Mouse (Mus musculus) T-helper 2 cell (primary cell): ENCODE results near the gene Tbc1d20.
"Not testable (repeated sequence)": the region's sequence is repeated elsewhere in the genome, so short reads cannot be mapped to it uniquely, and the experiment has no call there.

Experiments
- in situ Hi-C: fragments of 300-600 bp; cut with MboI, MseI; formaldehyde crosslinking; loops from one replicate; pipeline ENCODE4 v1.15.1; 2025; ENCODE audit warnings: high pct_unique_total_duplicates

Tbc1d20 gene

DNA sequence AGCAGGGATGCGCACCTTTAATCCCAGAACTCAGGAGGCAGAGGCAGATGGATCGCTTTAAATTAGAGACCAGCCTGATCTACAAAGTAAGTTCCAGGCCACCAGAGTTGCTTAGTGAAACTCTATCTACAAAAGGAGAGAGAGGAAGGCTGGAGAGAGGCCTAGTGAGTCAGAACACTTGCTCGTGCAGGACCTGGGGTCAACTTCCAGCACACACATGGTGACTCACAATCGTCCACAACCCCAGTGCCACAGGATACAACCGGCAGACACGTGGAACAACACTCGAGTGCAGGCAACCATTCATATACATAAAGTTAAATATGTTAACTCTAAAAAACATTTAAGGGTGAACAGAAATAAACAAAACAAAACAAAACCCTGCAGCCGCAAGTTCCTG, 33.0 kb downstream of the Tbc1d20 start:
- in situ Hi-C loops, result no loop called here

DNA sequence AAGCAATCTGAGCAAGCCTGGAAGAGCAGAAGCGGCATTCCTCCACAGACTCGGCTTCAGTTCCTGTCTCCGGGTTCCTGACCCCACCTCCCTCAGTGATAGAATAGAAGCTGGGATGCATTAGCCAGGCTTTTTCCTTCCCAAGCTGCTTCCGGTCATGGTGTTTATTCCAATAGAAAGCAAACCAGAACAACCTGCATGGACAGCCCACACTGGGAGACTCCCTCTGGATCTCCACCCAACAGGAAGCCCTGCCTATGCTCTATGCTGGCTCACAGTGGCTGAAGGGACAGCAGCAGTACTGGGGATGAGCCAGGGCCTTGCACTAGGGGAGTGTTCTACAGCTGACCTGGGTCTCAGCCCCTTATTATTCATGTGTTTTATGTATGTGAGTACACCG, 34.4 kb downstream of the Tbc1d20 start:
- in situ Hi-C loops, result no loop called here

DNA sequence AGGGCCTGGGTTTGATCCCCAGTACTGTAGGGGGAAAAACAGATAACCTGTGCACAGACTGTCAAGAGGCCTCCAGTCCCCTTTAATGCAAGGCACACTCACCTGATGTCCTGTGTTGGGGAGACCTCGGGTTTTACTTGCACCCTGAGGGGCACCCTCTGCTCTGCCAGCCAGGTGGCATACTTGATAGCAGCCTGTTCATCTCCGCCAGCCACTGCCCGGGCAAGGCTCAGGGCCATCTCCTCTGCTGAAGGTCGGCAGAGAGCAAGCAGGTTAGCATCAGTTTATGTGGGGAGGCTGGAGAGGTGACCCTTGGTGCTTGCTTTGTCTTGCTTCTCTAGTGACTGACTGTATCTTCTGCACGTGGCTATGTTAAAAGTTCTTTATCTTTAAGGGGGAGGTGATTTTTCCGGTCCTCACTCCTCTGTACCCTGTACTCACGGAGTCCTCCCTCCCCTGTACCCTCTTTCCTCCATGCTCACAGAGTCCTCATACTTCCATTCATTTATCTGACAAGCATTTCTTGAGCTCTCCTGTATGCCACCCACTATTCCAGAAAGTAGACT, 37.3 kb downstream of the Tbc1d20 start:
- in situ Hi-C loops, result no loop called here

DNA sequence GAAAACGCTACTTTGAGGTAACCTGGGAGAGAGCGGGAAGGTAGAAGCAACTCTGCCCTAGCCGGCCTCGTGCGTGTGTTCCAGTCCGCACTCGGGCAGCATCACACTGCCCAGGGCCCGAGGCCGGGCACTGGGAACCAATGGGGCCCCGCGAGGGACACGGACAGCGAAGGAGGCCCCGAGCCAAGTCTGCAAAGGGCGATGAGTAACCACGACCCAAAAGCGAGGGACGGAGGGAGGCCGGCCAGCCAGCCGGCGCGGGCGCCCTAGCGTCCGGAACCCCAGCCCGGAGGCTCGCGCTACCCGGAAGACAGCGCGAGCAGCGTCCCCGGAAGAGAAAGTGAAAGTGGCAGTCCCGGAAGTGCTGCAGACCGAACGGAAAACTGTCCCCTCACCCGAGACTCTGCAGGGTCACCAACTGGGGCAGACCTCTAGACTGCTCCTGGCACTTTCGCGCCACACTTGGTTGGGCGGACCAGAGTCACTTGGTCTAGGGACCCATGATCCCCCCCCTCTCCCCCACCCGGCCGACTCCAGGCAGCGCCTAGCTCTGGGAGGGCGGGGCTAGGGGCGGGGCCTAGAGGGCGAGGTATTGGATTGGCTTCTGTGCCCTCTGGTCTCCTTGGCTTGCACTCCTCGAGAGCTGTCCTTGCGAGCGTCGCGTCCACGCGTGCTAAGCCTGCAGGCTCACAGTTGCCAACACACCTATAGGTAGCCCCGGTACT, 38.6 kb downstream of the Tbc1d20 start, which contains the start of gene Rbck1:
Rbck1 (minus strand) TSS at position 553 of the 725 bp plus-strand sequence.
- in situ Hi-C loops, result no loop called here

DNA sequence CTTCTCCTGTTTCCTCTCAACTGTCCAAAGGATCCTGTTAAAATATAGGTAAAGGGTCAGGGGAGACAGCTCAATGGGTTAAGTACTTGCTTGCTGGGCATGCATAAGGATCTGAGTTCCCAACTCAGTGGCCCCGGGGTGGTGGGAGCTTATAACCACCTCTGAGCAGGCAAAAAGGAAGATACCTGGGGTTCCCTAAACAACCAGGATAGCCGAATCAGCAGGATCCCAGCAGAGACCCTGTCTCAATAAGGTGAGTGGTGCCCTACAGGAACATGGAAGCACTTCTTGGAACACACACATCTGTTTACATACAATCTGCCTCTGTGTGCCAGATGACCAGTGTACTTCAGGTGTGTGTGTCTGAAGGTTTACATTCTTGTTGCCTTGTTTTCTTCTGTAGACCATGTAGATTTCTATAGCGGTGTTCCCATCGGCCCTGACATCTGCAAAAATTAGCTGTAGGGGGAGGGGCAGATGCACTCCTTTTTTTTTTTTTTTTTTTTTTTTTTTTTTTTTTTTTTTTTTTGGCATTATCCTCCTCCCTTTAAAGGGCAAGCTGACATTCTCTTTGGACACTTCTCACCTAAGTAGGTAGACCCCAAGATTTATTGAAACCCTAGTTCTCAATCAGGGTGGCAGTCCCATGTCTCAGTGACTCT, 39.8 kb downstream of the Tbc1d20 start:
- in situ Hi-C loops, result no loop called here

DNA sequence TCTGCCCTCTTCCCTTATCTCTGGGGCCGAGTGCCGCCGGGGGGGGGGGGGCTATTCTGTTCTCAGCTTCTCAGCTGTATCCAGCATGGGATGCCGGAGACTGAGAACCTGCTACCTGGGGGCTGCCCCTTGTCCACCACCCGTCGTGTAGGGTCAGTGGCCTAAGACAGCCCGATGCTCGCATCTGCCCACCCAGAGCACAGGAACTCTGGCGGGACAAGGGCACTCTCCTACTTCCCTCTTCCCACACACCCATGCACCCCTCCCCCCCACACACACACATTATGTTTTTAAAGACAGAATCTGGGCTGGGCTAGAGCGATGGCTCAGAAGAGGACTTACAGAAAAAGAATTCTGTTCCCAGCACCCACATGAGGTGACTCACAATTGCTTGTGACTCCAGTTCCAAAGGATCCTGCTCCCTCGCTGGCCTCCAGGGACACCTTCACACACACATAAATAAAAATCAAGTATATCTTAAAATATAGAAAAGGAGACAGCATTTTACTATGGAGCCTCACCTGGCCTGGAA, 41.7 kb downstream of the Tbc1d20 start:
- in situ Hi-C loops, result no loop called here

DNA sequence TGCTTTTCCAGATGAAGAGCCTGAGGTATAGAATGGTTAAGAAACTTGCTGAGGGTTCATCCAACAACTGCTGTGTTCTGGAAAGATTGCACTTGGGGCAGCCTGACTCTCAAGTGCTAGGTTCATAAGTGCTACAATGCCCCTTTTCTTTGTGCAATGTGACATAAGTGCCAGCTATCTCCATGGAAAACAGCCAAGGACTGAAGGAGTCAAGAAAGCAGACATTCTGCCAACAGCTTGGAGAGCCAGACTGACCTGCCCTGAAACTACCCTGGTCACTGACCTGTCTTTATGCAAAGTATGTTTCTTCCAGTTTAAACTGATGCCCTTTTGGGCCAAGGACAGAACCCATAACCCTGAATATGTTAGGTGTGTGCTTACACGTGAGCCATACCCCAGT, 43.2 kb downstream of the Tbc1d20 start:
- in situ Hi-C loops, result no loop called here

DNA sequence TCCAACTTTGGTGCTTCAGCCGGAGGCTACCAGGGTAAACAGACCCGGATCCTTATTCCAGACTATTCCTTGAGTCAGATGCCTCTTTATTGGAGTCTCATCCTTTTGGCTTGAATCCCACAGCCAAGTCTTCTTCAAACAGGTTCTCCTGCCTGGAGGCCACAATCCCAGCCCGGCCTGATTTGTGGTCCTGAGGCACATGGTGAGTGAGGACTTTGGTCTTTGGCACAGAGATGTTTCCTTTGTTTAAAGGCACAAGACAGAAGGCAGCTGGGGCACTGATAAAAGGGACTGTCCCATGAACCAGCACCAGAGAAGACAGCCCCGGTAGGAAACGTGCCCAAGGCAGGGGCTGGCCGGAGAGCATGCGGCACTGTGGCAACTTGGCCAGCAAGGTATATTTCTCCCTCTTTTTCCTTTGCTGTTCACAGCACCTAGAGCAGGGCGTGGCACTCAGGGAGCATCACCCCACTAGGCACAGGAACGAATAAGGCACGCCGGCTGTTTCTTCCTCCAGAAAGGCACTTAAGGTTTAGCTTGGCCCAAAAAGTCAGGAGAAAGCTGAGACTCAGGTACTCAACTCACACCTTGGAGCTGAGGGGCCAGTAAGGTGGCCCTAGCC, 44.1 kb downstream of the Tbc1d20 start:
- in situ Hi-C loops, result no loop called here

DNA sequence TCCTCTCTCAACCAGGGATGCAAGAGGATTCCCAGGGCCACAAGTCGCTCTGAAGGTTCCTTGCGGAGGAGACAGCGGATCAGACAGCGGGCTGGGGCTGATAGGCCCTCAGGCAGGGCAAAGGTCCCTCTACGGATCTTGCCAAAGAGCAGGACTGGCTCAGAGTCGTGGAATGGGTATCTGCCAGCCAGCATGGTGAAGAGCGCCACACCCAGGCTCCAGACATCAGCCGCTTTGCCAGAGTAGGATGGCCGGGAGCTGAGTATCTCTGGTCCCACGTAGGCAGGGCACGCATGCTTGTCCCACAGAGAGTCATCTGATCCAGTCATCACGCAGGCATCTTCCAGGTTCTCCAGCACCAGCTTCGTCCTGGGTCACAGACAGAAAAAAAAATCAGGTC, 44.7 kb downstream of the Tbc1d20 start:
- in situ Hi-C loops, result no loop called here

DNA sequence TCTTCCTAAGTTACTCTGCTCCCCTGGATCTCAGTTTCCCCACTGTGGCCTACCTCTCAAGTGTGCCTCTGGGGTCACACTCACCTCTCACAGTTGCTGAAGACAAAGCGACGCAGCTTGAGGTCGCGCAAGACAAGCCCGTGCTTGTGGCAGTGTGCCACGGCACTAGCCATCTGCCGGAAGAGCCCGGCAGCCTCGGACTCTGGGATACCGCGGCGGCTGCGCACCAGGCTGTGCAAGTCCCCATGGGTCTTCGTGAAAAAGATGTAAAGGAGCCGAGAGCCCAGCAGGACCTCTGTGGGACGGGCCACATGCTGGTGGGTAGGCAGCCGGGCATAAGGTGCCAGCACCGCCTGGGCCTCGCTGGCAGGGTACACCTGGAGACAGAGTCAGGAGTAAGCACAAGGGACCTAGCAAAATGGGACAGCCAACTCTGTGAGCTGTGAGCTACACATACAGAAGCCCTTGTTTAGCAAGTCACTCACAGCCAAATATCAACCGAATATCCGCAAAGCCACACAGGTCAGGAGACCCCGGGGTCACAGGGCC, 46.1 kb downstream of the Tbc1d20 start:
- in situ Hi-C loops, result no loop called here

DNA sequence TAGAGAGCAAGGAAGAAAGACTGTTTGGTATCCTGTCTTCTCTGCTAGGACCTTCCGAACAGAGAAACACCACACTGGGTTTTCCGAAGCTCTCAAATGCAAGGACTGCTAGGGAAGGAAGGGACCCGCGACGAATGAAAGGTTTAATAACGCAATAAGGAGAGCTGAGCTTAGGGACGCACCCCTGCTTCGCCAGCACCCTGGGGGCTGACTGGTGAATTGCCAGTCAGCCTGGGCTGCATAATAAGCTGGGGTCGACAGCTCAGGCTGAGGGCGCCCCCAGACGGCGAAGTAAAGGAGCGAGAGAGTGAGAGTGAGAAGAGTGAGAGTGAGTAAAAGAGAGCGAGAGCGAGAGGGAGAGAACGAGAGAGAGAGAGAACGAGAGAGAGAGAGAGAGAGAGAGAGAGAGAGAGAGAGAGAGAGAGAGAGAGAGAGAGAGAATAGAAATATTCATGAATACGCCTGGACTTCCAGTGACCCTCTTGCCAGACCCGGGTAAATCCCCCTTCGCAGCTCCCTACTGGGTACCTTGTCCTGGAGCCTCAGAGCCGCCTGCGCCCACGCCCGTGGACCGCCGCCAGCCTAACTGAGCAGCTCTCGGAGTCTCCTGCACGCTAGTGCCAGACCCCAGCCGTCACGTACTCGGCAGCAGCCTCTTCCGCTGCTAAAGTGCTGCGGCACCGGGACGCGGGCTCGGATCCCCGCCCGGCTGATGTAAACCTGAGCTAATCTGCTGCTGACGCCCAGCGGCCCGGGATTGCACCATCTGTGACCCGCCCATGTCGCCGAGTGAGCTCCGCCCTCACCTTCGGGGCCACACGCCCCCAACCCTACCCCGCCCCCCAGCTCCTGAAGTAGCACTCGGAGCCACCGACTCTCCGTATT, 49.9 kb downstream of the Tbc1d20 start, which contains the start of gene Trib3:
Trib3 (minus strand) TSS at position 704 of the 885 bp plus-strand sequence.
- in situ Hi-C loops, result no loop called here

DNA sequence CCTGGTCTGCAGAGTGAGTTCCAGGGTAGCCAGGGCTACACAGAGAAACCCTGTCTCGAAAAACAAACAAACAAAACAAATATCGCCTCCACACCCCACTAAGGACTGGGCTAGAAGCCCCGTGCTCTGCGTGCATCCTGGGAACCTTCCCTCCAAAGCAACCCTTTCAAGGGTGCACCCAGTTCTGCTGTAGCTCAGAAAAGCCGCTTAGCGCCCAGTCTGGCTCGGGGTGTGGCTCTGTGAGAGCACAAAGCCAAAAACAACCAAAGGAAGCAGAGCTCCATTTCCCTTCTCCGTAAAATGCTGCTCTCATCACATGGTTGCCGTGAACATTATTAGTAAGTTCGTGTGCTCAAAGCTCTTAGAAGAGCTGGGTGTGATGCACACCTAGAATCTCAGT, 50.7 kb downstream of the Tbc1d20 start:
- in situ Hi-C loops, result no loop called here

DNA sequence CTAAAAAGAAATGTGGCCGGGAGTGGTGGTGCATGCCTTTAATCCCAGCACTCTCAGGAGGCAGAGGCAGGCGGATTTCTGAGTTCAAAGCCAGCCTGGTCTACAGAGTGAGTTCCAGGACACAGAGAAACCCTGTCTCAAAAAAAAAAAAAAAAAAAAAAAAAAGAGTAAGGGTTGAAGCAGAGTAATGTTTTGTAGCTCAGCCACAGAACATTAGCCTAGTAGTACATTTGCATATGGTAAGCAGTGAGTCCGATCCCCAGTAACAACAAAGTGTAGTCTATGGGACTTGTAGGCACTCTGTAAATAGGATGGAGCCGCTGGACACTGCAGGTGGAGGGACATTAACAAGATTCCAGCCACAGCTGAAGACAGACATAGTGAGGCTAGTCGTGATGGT, 51.3 kb downstream of the Tbc1d20 start:
- in situ Hi-C loops, result no loop called here

DNA sequence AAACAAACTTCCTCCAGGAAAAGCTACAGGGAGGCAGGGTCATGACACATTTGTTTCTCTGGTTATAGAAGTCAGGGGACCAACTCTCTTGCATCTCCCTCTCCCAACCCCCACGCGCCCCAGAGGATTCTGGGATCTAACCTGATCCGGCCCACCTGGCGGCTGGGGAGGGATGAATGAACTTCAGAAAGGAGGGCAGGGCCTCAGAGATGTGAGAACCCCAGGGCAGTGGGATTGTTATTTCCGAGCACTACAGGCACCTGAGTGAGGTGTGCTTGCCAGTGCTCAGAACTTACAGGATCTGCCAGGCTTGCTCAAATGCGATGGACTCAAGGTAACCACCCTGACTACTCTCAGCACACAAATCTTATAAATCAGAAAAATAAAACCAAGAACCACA, 51.8 kb downstream of the Tbc1d20 start:
- in situ Hi-C loops, result no loop called here

DNA sequence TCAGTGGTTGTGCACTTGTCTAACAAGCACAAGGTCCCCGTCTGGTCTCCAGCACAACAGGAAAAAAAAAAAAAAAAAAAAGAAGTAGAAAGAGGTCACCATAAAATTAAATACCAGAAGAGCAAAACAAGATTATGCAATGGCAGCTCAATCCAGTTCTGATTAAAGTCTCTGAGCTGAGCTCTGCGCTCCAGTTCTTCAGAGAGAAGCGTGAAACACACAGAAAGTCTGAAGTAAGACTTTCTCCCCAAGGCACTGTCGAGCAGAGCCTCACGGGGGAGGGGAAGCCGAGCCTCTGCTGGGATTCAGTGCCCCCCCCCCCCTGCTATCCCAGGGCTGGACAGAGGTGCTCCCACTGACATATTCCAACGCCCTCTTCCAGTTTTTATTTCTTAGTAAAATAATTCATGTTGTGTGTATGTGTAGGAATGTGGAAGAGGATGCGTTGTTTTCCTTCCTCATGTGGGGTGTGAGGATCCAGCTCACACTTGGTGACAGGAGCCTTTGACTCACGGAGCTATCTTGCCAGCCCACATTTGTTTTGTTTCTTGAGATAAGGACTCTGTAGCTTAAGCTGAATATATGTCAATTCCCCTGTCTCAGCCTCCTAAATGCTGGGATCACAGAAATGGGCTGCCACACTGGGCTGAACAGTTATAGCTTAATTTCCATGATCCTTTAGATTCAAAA, 53.3 kb downstream of the Tbc1d20 start:
- in situ Hi-C loops, result no loop called here

DNA sequence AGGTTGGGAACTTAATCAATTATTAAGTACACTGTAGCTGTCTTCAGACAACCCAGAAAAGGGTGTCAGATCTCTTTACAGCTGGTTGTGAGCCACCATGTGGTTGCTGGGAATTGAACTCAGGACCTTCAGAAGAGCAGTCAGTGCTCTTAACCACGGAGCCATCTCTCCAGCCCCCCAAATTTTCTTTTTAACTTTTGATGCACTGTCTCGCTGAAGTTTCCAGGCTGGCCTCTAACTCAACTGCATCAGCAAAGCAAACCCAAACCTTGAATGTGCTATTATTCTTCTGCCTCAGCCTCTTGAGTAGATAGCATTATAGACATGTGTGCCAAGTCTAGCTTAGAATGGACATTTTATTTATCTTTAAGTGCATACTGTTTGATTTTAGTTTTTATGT, 54.1 kb downstream of the Tbc1d20 start:
- in situ Hi-C loops, result no loop called here

DNA sequence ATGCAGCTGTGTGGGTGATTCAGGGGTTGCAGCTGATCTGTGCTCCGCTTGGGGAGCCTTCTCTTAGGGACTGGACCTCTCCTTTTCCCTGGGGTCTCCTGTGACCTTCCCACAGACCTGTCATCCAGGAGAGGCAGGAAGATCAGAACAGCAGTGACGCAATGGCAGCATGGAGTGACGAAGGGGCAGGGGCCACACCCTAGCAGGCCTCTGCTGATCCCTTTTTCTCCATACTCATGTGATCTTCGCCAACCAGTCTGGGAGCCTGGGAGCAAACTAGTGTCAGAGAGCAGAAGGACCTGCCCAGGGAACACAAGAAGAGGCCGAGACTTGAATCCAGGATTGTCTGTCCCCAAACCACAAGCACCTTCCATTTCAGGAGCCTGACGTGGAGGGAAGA, 55.6 kb downstream of the Tbc1d20 start:
- in situ Hi-C loops, result no loop called here

DNA sequence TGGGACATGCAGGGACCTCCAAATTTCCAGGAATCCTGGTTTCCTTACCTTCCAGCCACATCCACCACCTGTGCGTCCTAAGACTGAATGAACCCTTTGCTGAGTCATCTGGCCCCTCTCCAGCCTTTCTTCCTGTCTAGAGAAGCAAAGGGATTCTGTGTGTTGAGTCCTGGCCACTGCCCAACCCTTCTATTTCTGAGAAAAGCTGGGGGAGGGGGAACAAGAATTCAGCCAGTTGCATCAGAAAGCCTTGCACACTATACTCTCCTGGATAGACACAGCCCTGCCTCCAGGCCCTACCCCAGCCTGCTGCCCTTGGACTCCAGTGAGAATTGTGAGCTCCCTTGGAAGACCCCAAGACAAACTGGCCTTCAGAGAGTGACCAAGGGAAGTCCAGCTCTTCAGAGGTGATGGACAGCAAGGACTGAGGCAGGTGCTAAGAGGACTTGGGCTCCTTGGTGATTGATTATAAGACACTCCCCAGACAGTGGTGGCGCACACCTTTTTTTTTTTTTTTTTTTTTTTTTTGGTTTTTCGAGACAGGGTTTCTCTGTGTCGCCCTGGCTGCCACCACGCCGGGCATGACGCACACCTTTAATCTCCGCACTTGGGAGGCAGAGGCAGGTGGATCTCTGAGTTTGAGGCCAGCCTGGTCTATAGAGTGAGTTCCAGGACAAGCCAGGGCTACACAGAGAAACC, 56.4 kb downstream of the Tbc1d20 start:
- in situ Hi-C loops, result no loop called here

DNA sequence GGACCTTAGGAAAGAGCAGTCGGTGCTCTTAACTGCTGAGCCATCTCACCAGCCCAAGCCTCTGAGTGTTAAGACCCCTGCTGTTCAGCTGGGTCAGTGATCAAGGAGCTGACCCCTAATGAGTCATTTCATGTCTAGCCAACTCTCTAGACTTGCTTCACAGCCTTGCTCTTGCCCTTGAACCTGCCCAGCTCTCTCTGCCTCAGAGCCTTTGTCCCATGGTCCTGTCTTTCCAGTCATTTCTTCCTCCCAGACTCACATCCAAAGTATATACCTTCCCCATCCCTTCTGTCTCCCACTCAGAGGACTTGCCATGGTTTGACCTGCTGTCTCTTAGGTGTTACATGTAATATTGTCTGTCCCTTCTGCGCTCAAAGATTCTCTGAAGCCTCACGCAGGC, 63.6 kb downstream of the Tbc1d20 start:
- in situ Hi-C loops, result no loop called here

DNA sequence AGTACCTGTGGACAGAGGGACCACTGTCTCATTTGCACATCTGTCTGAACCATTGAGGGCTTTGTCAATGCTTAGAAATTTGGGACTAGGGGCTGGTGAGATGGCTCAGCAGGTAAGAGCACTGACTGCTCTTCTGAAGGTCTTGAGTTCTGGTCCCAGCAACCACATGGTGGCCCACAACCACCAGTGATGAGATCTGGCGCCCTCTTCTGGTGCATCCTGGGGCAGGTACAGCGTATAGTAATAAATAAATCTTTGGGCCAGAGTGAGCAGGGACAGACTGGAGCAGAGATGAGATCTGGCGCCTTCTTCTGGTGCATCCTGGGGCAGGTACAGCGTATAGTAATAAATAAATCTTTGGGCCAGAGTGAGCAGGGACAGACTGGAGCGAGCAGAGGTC, 65.3 kb downstream of the Tbc1d20 start:
- in situ Hi-C loops, result not testable (repeated sequence)
